Mouse (Mus musculus): ENCODE results near the gene Dock1.

Gene Dock1

DNA sequence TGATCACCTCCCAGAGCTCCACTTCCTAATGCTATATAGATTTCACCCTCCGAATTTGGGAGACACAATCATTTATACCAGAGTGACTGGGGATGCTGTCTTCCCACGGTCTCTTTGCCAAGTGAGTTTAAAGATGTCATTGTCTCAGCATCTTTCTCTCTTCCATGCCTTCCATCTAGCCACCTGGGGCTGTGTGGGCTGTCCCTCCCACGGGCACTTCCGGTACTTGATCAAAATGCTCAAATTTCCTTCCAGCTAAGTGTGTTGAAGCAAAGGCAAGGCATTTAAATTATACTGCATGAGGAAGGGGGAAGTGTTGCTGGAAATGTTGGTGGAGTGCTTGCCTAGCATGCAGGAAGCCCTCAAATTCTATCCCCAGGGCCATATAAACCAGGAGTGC is 388.6 kb downstream of the Dock1 start:
- no peak for DNase-seq (ENCODE audit: low spot score)

DNA sequence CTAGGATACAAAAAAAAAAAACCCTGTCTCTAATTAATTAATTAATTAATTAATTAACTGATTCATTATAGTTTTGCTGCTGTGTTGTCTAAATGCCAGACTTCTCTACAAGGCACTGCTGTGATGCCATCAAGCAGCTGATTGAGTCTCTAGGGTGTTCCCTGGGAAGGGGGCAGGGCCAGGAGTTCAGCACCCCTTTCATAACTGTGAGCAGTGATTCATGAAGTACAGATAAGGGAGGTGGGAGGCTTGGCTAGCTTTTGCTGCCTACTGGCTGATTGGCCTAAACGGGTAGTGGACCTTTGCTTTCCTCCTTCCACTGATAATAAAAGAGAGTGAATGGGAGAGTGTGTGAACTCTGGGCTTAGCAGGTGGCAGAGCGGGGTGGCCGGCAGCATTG is 389.1 kb downstream of the Dock1 start:
- no peak for DNase-seq (ENCODE audit: low spot score)

DNA sequence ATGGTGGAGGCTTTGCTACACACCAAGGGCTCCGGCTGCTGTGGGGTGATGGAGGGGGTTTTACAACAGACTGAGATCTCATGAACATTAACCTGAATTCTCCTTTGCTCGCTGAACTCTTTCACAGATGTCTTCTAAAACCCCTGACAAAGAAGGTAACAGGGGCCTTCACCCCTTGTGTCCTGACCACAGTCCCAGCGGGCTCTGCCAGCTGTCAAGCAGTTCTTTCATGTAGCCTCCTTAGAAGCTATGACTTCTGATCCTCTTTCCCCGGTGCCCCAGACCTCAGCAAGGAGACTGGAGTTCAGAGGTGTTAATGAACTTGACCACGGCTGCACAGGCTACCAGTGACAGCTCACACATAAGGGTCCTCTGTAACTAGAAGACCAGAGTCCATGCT is 393.4 kb downstream of the Dock1 start:
- DNase-seq (ENCODE audit: low spot score), result no peak

DNA sequence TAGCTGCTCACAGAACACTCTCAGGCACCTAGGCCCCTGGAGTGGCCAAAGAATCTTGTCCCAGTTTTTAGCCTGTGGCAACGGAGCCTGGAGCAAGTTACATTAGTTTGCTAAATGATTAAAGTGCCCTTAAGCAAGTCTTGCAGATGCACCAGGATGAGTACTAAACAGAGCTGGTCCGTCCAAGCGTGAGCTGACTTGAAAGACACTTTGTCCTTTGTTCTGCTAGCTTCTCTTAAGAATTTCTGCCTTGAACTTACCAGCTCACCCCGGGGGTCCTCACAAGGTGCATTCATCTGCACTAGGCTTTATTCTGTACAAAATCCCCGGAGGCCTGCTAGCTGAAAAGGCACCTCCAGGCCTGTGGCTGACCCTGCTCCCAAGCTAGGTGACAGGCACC is 394.8 kb downstream of the Dock1 start:
- DNase-seq (ENCODE audit: low spot score), result no peak

DNA sequence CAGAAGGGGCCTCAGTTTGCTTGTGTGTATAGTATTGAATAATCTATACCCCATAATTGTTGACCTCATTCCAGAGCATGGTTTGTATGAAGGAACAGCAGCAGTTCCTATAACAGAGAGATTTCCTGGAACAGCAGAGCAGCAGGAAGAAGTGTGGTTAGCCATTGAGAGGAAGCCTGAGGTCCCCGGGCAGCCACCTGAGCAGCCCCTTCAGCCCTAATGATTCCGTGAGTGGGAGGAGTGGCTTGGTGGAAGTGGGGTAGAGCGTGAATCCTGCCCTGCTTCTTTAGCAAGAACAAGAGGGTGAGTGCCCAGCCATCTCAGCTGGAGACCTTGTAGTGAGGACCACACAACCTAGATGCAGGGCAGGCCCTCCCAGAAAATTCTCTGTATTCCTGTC is 398.4 kb downstream of the Dock1 start:
- no peak for DNase-seq (ENCODE audit: low spot score)

DNA sequence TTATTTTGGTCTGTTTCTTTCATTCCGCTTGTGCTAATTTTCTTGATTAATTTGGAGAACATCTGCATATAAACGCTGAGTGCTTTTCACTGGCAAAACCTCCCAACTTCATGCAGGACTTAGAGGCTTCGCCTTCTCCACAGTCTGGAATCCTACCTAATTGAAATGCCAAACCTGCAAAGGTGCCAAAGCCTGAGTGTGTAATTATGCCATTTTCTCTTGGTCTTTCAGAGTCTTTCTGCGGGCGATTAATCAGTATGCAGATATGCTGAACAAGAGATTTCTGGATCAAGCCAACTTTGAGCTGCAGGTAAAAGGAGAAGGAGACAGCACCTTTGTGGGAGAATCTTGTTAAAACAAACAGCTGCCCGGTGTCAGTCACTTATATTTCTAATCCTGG is 406.4 kb downstream of the Dock1 start:
- no peak for DNase-seq (ENCODE audit: low spot score)

DNA sequence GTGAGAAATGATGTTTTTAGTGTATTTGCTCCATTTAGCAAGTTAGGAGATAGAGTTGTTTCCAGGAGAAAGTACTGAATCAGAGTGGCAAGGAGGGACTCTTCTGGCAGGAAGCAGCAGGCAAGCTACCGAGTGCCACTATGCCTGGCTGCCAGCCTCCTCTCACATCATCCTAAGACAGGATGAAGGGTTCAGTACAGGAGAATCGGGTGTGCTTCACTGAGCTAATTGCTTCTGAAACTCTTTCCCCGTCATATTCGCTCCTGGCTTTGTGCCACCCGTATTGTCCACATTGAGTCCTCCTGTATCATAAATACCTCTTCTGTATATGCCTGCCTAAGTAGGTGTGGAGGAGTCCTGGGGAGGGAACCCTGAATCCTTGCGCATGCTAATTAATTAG is 406.9 kb downstream of the Dock1 start:
- DNase-seq (ENCODE audit: low spot score), result no peak

DNA sequence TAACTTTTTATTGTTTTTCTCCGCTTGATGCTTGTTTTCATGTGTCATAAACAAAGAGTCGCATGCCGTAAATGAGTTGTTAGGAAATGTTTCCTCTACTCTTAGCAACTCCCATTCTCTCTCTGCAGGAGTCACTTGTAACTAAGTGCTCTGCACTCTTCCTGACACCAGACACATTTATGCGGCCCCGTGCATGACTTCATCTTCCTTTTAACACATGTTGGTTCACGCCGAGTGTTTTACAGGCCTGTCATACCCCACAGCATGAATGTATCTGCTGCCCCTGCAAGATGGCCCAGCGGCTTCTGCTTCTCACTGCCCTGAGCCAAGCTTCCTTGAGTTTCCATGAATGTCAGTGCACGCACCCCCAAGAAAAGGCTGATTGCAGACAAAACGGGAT is 407.4 kb downstream of the Dock1 start:
- DNase-seq (ENCODE audit: low spot score), result no peak

DNA sequence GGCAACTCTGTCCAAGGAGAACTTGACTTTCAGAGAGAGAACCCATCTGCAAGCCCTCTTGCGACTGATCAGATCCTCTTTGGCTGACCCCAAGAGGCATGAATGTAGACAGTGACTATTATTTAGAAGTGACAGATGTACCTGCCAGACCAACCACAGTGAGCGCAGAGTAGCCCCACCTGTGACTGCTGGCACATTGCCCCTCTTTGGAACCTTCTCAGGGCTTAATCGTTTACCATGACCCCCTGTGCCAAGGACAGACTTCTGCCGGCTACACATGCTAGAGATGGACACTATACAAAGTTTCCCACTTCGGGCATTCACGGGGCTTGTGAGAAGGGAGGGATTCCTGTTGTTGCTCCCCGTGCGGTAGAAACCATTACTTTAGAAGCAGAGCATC is 413.0 kb downstream of the Dock1 start:
- DNase-seq (ENCODE audit: low spot score), result no peak

DNA sequence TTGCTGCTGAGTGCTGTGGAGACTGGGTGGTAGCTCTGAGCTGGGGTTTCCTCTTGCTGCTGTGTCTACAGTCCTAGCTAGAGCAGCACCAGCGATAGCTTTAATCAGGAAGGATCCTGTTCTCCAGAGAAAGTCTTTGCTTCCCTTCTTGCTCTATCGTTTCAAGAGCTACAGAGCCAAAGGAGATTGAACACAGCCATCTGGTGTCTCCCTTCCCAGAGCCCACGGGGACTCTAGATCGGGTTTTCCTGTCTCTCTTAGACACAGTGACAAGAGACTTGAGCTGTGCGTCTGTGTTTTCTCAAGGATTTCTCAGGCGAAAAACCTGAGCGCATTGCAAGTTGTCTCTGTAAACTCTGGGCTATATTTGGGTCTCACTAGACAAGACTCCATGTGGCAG is 413.6 kb downstream of the Dock1 start:
- DNase-seq (ENCODE audit: low spot score), result no peak

DNA sequence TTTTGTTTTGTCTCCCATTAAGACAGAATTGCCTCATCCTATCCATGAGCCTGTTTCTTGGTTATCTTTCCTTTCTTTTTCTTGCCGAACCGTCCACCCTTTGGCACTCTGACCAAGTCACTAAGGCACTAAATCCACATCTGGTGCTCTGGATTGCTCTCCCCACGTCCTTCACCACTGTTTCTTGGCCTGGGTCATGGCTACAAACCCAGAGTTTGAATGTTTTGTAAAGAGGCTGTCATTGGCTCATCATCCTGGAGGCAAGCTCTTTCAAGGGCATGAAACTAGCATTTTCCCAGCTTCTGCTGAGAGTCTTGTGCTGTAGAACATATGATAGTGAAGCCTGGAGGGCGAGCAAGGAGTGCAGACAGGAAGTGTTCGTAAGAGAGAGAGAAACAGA is 416.1 kb downstream of the Dock1 start:
- DNase-seq (ENCODE audit: low spot score), result no peak

DNA sequence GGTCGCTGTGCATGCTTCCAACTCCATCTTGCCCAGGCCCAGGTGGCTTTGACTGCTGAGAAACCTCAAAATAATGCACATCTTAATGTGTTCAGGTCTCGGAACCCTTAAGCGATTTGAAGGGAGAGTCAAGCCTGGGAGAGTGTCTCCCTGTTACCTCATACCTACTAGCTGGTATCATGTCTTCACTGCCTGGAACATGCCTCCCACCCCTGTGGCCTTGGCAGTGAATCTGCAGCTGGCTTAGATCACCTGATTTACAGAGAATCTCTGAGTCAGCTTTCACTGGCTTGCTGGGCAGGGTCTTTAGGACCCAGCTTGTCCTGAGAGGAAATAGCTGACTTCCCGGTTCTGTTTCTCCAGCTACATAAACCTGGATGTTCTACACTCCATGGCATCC is 419.2 kb downstream of the Dock1 start:
- DNase-seq (ENCODE audit: low spot score), result no peak

DNA sequence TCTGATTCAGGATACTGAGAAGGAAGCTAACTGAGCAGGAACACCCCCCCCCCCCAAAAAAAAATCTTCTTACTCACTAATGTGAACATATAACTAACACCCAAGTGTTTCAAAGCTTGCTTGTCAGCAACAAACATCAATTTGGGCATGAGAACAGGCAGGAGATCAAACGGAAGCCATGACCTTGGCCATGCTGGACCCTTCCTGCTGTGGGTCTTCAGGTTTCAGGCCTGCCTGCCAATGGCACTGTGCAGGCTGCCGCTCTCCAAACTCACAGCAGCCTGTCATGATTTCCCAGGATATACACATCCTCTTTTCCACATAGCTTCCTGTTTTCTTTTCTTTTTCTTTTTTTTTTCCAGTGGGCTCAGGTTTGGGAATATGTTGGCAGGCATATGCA is 423.4 kb downstream of the Dock1 start:
- no peak for DNase-seq (ENCODE audit: low spot score)

DNA sequence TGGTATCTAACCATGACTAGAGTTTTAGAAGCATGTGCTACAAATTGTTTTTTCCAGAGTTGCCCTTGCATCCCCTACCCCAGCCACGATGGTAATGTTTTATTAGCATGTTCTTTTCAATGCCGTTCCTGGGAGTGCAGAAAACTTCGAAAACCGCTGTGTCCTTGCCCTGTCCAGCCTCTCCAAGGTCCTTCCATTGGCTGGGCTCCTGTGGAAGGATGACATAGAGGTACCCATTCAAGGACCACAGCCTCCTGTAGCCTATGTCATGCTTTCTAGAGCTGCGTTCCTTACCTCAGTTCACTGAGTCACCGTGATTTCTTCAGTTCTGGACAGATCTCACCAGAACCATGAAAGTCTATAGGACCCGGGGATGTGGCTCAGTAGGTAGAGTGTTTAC is 431.5 kb downstream of the Dock1 start:
- no peak for DNase-seq (ENCODE audit: low spot score)

DNA sequence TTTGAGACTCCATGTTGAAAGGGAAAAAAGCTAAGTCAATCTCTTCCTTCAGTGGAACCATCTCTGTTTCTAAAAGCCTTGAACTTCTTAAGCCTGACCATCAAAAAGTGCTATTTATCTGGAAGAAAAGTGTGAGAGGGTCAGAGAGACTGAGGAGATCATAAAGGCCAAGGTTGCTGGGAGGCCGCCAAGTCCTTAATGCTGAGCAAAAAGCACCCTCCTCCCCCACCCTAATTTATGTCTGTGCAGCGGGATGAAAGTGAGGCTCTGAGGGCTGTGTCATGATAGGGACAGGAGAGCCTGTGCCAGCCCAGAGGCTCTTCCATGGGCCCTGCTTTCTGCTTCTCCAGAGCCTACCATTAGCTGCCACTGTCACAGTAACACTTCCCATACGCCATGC is 436.1 kb downstream of the Dock1 start:
- DNase-seq (ENCODE audit: low spot score), result no peak

DNA sequence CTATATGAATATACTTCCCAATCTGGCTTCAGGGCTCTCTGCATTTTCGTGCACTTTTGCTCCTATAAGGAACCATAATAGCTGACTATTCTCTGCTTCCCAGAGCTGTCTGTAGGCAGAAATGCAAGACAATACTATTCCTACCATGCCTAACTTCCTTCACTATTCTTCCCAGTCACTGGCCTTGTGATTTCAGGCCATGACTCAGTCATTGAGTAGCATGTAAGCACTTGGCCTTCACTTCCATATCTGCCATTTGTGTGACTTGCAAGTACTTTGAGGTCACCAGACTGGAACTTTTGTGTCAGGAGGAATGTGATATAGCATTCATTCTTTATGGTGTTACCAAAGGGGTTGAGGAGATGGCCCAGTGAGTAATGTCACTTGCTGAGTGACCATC is 439.9 kb downstream of the Dock1 start:
- DNase-seq (ENCODE audit: low spot score), result no peak

DNA sequence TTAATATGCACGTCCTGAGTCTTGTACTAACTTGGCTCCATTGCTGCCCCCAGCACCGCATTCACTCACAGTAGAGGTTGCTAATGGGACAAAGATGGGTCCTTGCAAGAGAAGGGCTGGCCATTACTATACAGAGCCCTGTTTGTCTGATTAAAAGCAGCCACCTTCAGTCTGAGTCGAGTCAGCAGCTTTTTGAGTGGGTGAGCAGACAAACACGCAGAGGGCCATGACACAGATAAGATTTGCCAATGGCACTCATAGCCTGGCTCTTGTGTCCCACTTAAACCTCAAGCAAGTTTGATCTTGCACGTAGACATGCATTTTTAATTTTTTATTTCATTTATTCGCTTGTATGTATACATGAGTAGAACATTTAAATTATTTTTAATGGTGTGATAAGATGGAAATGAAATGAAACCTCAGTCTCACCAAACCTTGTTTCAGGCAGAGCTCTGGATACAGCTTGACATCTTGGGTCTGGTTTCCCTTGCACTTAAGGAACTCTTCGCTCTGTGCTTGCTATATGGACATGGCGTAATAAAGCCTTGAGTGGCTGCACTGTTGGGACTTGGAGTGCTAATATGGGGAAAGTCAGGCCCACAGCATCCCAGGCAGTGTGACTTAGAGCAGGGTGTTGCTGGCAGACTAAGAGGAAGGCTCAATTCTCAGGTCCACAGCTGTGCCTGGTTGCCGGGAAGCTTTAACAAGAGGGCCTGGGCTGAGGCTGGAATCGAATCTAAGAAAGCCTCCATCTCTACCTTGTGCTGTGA is 455.0 kb downstream of the Dock1 start:
- no peak for DNase-seq (ENCODE audit: low spot score)

DNA sequence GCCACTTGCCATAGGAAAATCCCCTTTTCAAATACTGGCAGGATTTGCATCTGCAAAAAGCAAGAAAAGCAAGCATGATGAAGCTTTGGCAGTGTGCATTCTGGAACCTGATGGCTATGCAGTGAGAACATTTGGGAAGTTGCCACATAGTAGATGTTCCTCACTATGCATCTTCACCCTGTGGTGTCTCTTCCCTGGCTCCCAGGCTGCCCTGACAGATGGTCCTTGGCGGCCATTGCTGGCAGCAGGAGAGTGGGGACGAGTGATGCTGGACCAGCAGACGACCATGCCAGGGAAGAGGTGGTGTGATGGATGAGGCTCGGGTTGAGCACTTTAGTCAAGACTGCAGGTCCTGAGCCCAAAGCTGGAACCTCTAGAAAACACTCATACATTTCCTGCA is 462.0 kb downstream of the Dock1 start:
- no peak for DNase-seq (ENCODE audit: low spot score)

DNA sequence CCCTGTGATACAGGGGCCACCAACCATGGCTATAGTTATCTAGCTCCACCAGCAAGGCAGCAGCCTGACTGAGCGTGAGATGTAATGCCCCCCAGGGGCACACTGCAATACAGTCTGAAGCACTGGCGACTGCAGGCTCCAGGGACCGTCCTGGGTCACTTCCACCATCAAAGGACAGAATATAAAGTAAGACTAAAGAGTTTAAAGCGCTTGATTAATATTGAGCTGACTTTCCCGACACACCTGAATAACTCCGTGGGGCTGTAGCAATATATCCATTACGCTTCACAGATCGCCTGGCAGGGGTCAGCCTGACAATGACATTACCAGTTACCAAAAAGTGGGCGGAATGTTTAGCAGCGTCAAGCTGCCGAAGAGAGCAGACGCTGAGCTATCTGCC is 464.2 kb downstream of the Dock1 start:
- no peak for DNase-seq (ENCODE audit: low spot score)

DNA sequence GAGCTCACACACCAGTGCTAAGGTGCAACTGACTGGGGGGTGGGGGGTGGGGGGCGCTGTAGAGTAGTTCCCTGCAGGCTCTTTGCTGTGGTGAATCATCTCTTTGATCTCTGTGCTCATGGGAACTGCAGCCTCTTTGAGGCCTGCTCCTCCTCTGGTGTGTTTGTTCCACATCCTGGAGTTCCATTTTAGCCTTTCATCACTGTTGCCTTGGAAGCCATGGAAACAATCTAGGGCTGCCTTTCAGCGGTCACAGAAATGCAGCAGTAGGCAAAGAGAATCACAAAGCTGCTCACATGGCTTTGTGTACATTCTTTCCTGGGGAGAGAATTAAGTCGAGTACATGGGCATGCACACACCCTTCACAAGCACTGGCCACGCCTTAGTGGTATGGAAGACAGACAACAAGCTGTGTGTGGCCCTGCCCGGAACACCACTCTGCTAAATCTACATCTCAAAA is 468.7 kb downstream of the Dock1 start:
- DNase-seq (ENCODE audit: low spot score), result no peak

DNA sequence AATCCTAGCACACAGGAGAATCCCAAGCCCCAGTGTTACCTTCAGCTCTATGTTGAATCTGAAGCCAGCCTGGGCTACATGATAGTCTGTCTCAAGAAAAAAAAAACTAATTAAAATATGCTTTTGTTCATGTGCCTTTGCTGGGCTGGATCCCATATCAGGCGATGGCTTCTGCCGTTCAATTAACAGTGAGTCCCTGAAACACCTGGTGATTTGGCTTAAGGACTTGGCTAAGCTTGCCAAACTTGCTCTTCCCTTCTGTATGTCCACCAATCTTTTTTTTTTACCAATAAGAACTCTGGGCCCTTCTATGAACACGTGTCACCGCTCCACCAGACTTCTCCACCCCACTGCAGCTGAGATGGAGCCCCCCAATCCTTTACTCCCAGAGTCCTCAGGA is 474.3 kb downstream of the Dock1 start:
- DNase-seq (ENCODE audit: low spot score), result no peak

DNA sequence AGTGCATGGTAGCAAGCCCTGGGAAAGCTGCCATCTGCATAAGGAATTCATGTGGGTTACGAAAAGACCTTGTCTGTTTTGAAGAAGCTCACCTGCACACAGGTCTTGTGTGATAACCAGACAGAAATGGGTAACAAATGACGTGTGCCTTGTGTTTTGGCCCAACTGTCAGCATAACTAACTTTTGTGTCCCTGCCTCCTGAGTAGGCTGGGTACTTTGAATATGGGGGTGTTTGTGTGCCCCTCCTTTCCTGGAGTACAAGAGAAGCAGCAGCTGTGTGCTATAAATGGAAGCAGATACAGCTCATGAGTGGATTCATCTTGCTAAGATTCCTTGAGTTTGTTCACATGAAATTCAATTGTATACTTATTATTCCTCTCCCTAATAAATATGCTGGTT is 480.5 kb downstream of the Dock1 start:
- no peak for DNase-seq (ENCODE audit: low spot score)

DNA sequence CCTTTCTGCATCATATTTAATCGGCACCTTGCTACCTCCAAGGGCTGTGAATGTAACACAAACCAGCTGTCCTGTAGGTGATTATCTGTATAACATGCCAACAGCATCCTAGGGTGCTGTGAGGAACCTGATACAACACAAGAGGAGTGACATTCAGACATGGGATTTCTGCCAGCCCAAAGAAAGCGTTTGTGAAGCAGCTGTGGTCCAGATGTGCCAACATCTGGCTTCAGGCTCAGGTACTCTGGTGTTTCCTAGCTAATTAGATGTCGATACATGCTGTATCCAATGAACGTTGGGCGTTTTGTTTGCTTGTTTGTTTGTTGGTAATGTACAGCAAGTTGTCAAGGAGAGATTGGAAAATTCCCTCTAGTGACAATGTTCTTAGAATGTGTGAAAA is 487.1 kb downstream of the Dock1 start:
- no peak for DNase-seq (ENCODE audit: low spot score)

DNA sequence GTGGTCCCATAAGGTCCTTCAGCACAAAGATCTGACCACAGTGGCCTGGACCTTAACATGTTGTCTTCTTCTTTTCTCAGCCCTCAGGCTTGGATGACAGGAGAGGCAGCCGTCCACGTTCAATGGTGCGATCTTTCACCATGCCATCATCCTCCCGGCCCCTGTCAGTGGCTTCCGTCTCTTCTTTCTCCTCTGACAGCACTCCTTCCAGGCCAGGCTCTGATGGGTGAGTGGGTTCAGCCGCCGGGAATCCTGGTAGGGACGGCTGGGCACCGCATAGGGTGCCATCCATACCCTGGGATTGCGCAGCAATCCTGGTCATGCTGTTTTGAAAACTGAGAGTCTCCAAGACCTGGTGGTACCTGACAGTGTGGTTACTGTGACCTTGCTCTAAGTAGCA is 487.9 kb downstream of the Dock1 start:
- DNase-seq (ENCODE audit: low spot score), result no peak

DNA sequence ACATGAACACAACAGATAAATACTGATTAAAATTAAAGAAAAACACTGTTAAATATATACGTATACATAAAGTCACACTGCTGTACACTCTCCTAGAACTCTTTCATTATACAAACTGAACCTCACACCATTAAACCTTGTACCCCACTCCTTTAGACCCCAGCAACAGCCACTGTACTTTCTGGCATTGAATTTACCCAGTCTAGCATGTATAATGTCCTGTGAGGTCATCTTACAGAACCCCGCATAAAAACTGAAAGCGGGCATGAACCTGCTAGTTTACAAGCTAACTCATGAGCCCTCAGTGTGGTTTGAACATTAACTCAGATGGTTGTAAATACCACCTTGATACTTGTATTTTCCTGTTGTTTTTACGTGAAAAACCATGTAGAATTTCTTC is 489.2 kb downstream of the Dock1 start:
- DNase-seq (ENCODE audit: low spot score), result no peak

Measured in ovary, adult 18-20 months (tissue).